Mouse (Mus musculus): ENCODE data around the gene Gm47996.

DNA sequence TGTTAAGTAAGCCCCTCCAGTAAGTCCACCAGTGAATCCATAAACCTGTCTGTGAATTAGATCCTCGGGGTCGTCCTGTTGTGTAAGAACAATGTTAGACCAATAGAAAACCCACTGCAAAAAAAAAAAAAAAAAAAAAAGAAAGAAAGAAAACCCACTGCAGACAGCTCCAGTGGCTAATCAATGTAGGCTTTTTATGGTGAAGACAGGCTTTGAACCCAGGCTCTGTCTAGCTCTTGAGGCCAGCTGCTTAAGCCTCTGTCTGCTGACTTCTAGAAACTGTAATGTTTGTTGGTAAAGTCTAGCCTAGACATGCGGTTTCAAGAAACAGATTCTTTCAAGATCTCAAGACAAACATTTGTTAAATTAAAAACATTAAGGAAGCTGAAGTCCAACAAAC lies 40.2 kb downstream of the Gm47996 start:
- TF ChIP-seq EP300 (IDR thresholded peaks at IDR 0.05) (no peak), CTCF (IDR thresholded peaks at IDR 0.05) (no peak)

Measured in lung, postnatal 0 days (tissue).